Mouse (Mus musculus) limb, embryonic 11.5 days (tissue): ENCODE measurements around the gene Apba1. TPM values are rescaled to one million over a fixed set of nuclear protein-coding genes. Genes with fewer than 3 reads are reported as not detected.

ENCODE experiments used
- ATAC-seq: fragments of 200-750 bp; cut with Nextera tagmentation; 2 replicates; pipeline ENCODE4 v1.8.0; 2017; ENCODE audit warnings: low read depth; ENCODE audit not compliant: insufficient number of reproducible peaks, low FRiP score, low TSS enrichment
- DNase-seq: peaks from one replicate; pipeline ENCODE4 v3.0.0-alpha.2; 2015; ENCODE audit warnings: low spot score
- H3K27ac ChIP-seq: fragments of 300-500 bp; sonication (generic); replicated peaks from 2 replicates; pipeline ENCODE4 v1.5.1; 2014; ENCODE audit warnings: low read depth, mild to moderate bottlenecking, low read length
- H3K27me3 ChIP-seq: fragments of 300-500 bp; sonication (generic); 2 replicates; pipeline ENCODE4 v1.6.1; 2014; ENCODE audit warnings: mild to moderate bottlenecking, low read length, mixed read lengths; ENCODE audit not compliant: control insufficient read depth, insufficient read depth
- H3K36me3 ChIP-seq: fragments of 300-500 bp; sonication (generic); 2 replicates; pipeline ENCODE4 v1.6.1; 2014; ENCODE audit warnings: mild to moderate bottlenecking, low read length, moderate library complexity, mixed read lengths; ENCODE audit not compliant: control insufficient read depth, insufficient read depth
- H3K4me1 ChIP-seq: fragments of 300-500 bp; sonication (generic); 2 replicates; pipeline ENCODE4 v1.6.1; 2014; ENCODE audit warnings: low read length, mixed read lengths; ENCODE audit not compliant: control insufficient read depth, insufficient read depth
- H3K4me2 ChIP-seq: fragments of 300-500 bp; sonication (generic); 2 replicates; pipeline ENCODE4 v1.6.1; 2014; ENCODE audit warnings: low read depth, mild to moderate bottlenecking, moderate library complexity; ENCODE audit not compliant: severe bottlenecking
- H3K4me3 ChIP-seq: fragments of 300-500 bp; sonication (generic); 2 replicates; pipeline ENCODE4 v1.5.1; 2014; ENCODE audit warnings: low read depth, low read length
- H3K9ac ChIP-seq: fragments of 300-500 bp; sonication (generic); 2 replicates; pipeline ENCODE4 v1.6.1; 2014; ENCODE audit warnings: mild to moderate bottlenecking, low read length
- H3K9me3 ChIP-seq: fragments of 300-500 bp; sonication (generic); 2 replicates; pipeline ENCODE4 v1.6.1; 2016; ENCODE audit warnings: low read length; ENCODE audit not compliant: control insufficient read depth
- WGBS: fragments of 180-500 bp; shearing (Covaris S2); extraction: QIAGEN DNeasy Blood & Tissue Kit; methylation state at CpG from one replicate; pipeline ENCODE4 v1.1.7; 2014; 5-methylcytosine and 5-hydroxymethylcytosine counted together
- polyA plus RNA-seq: library from polyadenylated mRNA; unstranded; fragments of >200 nt; fragmentation: Nextera tagmentation; extraction: Ambion mirVana; gene quantifications from 2 replicates; pipeline ENCODE4 v1.2.1, GENCODE M21; 2014

The Apba1 gene
- polyA plus RNA-seq, 1 experiment from 2014 or later: 0.13 TPM

DNA sequence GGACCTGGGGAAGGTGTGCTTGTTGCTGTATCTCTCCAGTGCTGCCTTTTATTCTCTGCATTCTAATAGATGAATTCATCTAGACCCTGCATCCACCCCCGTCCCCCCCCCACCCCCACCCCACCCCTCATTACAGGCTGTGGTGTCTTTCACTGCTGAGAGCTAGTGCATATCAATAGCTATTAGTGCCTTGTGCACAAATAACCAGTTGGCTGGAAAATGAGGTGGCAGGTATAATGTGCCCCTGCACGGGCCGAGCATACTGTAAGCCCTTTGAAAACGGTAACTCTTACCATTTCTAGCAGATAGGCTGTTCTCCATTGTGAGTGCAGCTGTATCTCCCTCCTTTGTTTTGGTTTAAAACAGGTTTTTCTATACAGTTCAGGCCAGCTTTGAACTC lies 146.2 kb downstream of the Apba1 start:
- Histone ChIP-seq H3K4me3 (no peak overlapping the region), H3K27ac (no peak overlapping the region), H3K27me3 (no peaks in the 10 kb centered on the region), H3K9ac (no peak overlapping the region), H3K36me3 (no peaks in the 10 kb centered on the region), H3K4me2 (no peak overlapping the region), H3K4me1 (no peaks in the 10 kb centered on the region), H3K9me3 (no peaks in the 10 kb centered on the region)
- DNase-seq (no peak), ATAC-seq (no peak)
- WGBS: 72% methylated on average over 4 of the region's 4 CpGs

DNA sequence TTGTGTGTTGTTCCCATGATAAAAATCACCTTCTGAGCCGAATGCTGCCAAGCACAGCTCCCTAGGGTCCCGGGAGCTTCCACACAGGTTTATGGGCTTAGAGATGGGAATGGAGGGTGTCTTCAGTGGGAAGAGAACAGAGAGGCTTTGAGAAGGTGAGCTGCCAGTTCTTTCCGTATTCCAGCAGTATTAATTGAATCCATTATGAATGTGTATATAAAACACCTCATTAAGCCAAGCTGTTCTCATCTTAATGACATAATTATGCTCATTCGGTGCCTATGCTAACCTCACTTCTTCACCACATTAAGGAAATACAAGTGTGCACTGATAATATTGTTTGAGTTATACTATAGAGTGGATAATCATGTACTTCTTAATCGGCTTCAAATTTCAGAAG lies 147.1 kb downstream of the Apba1 start:
- no peaks in the 10 kb centered on the region for H3K4me1 ChIP-seq
- 84% methylated on average over 5 of the region's 5 CpGs for WGBS
- DNase-seq (no peak), ATAC-seq (no peak)
- no peak overlapping the region for H3K4me2 ChIP-seq
- no peaks in the 10 kb centered on the region for H3K36me3 ChIP-seq
- no peak overlapping the region for H3K4me3 ChIP-seq
- H3K9ac ChIP-seq: no peak overlapping the region
- H3K9me3 ChIP-seq: no peaks in the 10 kb centered on the region
- no peaks in the 10 kb centered on the region for H3K27me3 ChIP-seq
- no peak overlapping the region for H3K27ac ChIP-seq

DNA sequence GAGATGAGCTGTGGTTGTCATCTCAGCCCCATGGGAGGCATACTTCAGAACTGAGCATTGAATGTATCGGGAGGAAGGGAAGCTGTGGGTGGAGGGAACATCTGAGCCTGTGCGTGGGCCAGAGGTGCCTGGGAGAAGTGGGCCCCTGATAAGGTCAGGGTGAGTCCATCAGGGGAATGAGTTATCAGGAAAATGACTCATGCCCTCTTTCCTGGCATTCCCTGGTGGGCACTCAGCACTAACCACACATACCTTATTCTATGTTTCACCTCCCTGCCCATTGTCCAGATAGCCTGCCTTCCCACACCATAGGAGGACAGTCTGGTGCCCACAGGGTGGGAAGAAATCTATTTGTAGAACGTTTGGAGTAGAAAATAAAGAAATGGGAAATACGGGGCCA lies 151.7 kb downstream of the Apba1 start:
- 82% methylated on average over 4 of the region's 4 CpGs for WGBS
- no peak for ATAC-seq

DNA sequence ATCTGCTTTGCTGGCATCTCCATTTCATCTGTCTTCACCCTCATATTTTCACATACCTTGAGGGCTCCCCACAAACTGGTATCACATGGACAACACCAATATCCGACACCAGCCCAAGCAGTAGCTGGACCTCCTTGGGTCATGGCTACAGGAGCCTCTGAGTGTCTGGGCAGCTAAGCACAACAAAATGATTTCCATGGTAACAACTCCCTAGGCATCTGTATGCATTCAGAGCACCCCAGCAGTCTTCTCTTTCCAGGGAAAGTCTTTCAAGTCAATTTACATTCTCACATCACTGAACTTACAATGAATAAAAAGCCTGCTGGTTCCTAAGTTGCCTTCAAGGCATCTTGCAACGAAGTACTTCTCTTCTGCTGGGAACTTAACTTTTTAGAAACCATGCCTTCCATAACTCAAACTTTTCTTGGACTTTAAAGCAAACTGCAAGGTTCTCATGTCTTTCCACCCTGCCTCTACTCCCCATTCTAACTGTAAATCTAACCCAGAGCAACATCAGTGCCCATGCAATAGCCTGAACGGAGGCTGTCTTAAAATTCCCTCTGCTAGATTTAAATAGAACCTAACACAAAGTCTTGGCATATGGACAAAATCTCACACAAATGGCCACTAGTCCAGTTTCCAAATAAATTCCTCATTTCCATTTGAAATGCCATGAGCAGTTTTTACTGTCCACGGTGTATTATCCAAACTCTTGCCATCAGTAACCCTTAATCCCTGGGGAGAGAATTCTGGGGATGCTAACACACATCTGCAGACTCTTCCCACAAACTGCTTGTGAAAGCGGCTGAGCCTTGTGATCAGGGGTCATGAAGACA lies 160.9 kb downstream of the Apba1 start:
- Histone ChIP-seq H3K9ac (no peak overlapping the region), H3K4me1 (no peaks in the 10 kb centered on the region), H3K4me2 (no peak overlapping the region), H3K27ac (no peak overlapping the region), H3K9me3 (no peaks in the 10 kb centered on the region), H3K27me3 (no peaks in the 10 kb centered on the region), H3K4me3 (no peak overlapping the region), H3K36me3 (no peaks in the 10 kb centered on the region)
- DNase-seq: no peak
- WGBS: 78% methylated on average over 5 of the region's 5 CpGs
- ATAC-seq: no peak

More for the DNA sequence above, 151.7 kb downstream of the Apba1 start:
- Histone ChIP-seq H3K4me1 (no peaks in the 10 kb centered on the region), H3K4me2 (no peak overlapping the region), H3K9me3 (no peaks in the 10 kb centered on the region), H3K4me3 (no peak overlapping the region), H3K36me3 (no peaks in the 10 kb centered on the region), H3K27me3 (no peaks in the 10 kb centered on the region), H3K9ac (no peak overlapping the region), H3K27ac (no peak overlapping the region)
- DNase-seq: no peak

DNA sequence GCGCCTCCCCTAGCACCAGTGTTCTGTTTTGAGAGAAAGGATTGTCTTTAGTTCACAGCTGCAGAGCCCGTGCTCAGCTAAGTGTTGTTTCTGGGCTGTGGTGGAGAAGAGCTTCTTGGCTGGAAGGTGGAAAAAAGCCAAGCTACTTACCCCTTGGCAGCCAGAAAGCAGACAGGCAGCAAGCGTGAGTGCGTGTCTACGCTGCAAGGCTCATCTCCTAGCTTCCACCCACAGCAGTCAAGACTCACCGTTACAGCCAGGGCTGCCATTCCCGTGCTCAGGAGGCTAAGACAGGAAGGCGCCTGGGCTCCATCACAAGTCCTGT lies 161.5 kb downstream of the Apba1 start:
- WGBS: 83% methylated on average over 8 of the region's 8 CpGs
- ATAC-seq: no peak
- H3K9me3 ChIP-seq: no peaks in the 10 kb centered on the region
- H3K4me2 ChIP-seq: no peak overlapping the region
- no peaks in the 10 kb centered on the region for H3K36me3 ChIP-seq
- H3K27me3 ChIP-seq: no peaks in the 10 kb centered on the region
- no peak overlapping the region for H3K4me3 ChIP-seq
- H3K27ac ChIP-seq: no peak overlapping the region
- no peak for DNase-seq
- H3K9ac ChIP-seq: no peak overlapping the region
- no peaks in the 10 kb centered on the region for H3K4me1 ChIP-seq

DNA sequence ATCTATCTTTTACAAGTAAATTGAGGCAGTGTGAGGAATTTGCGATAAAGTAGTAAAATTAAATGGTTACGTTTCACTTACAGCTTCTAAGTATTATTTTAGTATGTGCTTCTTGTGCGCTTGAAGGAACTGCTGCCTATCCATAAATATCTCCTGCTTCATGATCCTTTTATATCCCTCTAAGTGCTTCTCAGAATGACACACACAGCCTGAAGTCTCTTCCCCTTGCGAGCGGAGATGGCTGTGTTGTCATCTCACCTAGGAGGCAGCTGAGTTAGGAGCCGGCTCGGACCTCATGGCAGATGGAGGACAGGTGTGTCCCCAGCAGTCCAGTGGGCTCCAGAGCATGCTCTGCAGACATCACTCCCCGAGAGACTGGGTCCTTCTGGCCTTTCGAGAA lies 163.9 kb downstream of the Apba1 start:
- Histone ChIP-seq H3K4me1 (no peaks in the 10 kb centered on the region), H3K36me3 (no peaks in the 10 kb centered on the region), H3K9ac (no peak overlapping the region), H3K4me2 (no peak overlapping the region), H3K4me3 (no peak overlapping the region), H3K27ac (no peak overlapping the region), H3K9me3 (no peaks in the 10 kb centered on the region), H3K27me3 (no peaks in the 10 kb centered on the region)
- DNase-seq (no peak), ATAC-seq (no peak)
- 90% methylated on average over 9 of the region's 9 CpGs for WGBS

DNA sequence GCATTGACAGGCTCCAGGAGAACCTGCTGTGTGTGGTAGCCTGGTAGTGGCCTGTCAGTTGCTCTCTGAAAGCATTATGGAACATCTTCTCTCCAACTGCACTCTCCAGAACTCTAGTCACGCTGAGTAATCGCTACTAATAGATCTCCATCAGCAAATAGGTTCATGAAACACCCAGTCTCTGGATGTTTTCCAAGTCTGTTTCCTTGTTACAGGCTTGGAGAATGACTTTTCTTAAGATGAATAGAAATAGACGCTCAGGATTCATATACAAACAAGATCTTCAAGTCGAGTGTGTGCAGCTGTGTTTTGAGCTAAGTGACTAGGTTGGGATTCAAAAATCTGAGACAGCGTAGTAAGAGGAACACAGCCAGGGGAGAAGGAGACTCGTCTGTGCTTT lies 165.4 kb downstream of the Apba1 start:
- Histone ChIP-seq H3K9ac (no peak overlapping the region), H3K9me3 (no peaks in the 10 kb centered on the region), H3K4me3 (no peak overlapping the region), H3K4me2 (no peak overlapping the region), H3K27ac (no peak overlapping the region), H3K27me3 (no peaks in the 10 kb centered on the region), H3K4me1 (no peaks in the 10 kb centered on the region), H3K36me3 (no peaks in the 10 kb centered on the region)
- DNase-seq (no peak), ATAC-seq (no peak)
- WGBS: 85% methylated on average over 6 of the region's 6 CpGs

DNA sequence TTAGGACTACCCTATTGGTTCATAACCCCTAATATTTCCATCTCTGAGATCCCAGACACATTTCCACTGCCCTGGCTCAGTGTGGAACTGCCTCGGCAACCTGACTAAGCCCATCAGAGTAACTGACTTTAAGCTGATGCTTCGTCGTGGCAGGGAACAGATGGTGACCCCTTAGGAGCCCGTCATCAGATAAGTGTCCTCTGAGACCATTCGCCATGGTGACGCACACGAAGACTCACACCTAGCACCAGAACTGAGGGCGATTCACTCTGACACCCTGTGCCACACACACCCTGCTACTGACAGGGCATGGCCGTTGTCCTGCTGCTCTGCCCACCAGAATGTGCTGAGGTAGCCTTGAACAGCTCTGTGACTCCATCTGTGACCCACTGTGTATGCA lies 166.1 kb downstream of the Apba1 start:
- DNase-seq (no peak), ATAC-seq (no peak)
- Histone ChIP-seq H3K36me3 (no peaks in the 10 kb centered on the region), H3K4me3 (no peak overlapping the region), H3K9ac (no peak overlapping the region), H3K4me2 (no peak overlapping the region), H3K27ac (no peak overlapping the region), H3K4me1 (no peaks in the 10 kb centered on the region), H3K27me3 (no peaks in the 10 kb centered on the region), H3K9me3 (no peaks in the 10 kb centered on the region)
- WGBS: 79% methylated on average over 9 of the region's 9 CpGs

DNA sequence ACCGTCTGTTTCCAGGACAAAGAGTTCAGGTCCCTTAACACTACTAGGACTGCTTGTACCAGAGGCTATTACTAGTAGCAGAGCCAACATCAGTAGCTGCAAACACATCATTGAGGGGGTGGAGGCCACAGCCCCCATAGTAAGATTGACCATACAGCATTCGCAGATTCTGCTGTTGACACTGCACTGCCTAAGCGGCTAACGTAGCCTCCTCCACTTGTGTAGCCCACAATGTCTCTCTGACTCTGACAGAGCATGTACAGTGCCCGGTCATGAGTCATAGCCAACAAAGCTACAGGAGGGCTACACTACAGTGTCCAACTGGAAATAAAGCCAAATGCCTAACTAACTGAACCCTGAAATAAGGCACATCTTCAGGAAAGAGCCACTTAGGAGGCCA lies 166.9 kb downstream of the Apba1 start:
- DNase-seq (no peak), ATAC-seq (no peak)
- H3K4me3 ChIP-seq: no peak overlapping the region
- no peak overlapping the region for H3K4me2 ChIP-seq
- H3K27me3 ChIP-seq: no peaks in the 10 kb centered on the region
- H3K27ac ChIP-seq: no peak overlapping the region
- H3K36me3 ChIP-seq: no peaks in the 10 kb centered on the region
- no peaks in the 10 kb centered on the region for H3K9me3 ChIP-seq
- no peaks in the 10 kb centered on the region for H3K4me1 ChIP-seq
- no peak overlapping the region for H3K9ac ChIP-seq
- 95% methylated on average over 5 of the region's 5 CpGs for WGBS
